Mouse (Mus musculus) CD8-positive naive resting alpha-beta T cell, adult 2 months (primary cell): ENCODE results near the gene Nfxl1.
"Not testable (repeated sequence)": the region's sequence is repeated elsewhere in the genome, so short reads cannot be mapped to it uniquely, and the experiment has no call there.

Experiments
- DNase-seq, 2 experiments: peaks; one replicate each; pipeline ENCODE4 v3.0.0; 2022; ENCODE audit warnings: low read depth in 2 of 2, low spot score in 2 of 2

Nfxl1 gene

GRCm38 (mm10) chr5:72559544-72560049 lies at the start of gene Nfxl1:
TSS of gene Nfxl1 (minus strand) at chr5:72559684.
- DNase-seq: peak; percentile 87 to 90

- no peak for DNase-seq
These were observed 43.7 kb upstream of the Nfxl1 start for GRCm38 (mm10) chr5:72603138-72603537.

GRCm38 (mm10) chr5:72601006-72601405 lies 41.5 kb upstream of the Nfxl1 start:
- peak; percentile 29 to 54 for DNase-seq

GRCm38 (mm10) chr5:72587192-72587681 lies 27.8 kb upstream of the Nfxl1 start, which contains the start of gene Gm5868:
TSS of gene Gm5868 (minus strand) at chr5:72587551.
- DNase-seq: no peak

GRCm38 (mm10) chr5:72586667-72587191 lies 27.2 kb upstream of the Nfxl1 start:
- DNase-seq: not testable (repeated sequence)

GRCm38 (mm10) chr5:72586122-72586521 lies 26.6 kb upstream of the Nfxl1 start:
- peak; percentile 23 for DNase-seq

- DNase-seq: not testable (repeated sequence)
These were observed 21.5 kb upstream of the Nfxl1 start, which contains the start of gene Zar1 for GRCm38 (mm10) chr5:72580970-72581332. TSS of gene Zar1 (minus strand) at chr5:72581254.

- peak; percentile 6 to 21 for DNase-seq
These were observed 20.8 kb upstream of the Nfxl1 start for GRCm38 (mm10) chr5:72580088-72580969.

- DNase-seq: not testable (repeated sequence)
These were observed 20.1 kb upstream of the Nfxl1 start for GRCm38 (mm10) chr5:72579599-72579998.

- DNase-seq: no peak
These were observed 6.1 kb upstream of the Nfxl1 start for GRCm38 (mm10) chr5:72565621-72566020.

GRCm38 (mm10) chr5:72563183-72563582 lies 3.7 kb upstream of the Nfxl1 start:
- not testable (repeated sequence) for DNase-seq

GRCm38 (mm10) chr5:72560976-72561628 lies 1.6 kb upstream of the Nfxl1 start:
- DNase-seq: no peak

GRCm38 (mm10) chr5:72558716-72559526 lies 563 bp downstream of the Nfxl1 start:
- peak; percentile 2 to 24 for DNase-seq

GRCm38 (mm10) chr5:72556245-72556644 lies 3.2 kb downstream of the Nfxl1 start:
- DNase-seq: no peak

- no peak for DNase-seq
These were observed 8.3 kb downstream of the Nfxl1 start for GRCm38 (mm10) chr5:72551209-72551608.

GRCm38 (mm10) chr5:72528896-72529295 lies 30.6 kb downstream of the Nfxl1 start:
- no peak for DNase-seq

- no peak for DNase-seq
These were observed 45.7 kb downstream of the Nfxl1 start for GRCm38 (mm10) chr5:72513808-72514207.

- DNase-seq: no peak
These were observed 53.7 kb downstream of the Nfxl1 start for GRCm38 (mm10) chr5:72505740-72506139.

GRCm38 (mm10) chr5:72503531-72504523 lies 55.7 kb downstream of the Nfxl1 start, which contains the start of gene Corin:
TSS of gene Corin (minus strand) at chr5:72504473.
- no peak for DNase-seq
